Mouse (Mus musculus) liver, embryonic 14.5 days (tissue): ENCODE results near the gene Upf2. TPM values are rescaled to one million over a fixed set of nuclear protein-coding genes. Genes with fewer than 3 reads are reported as not detected.

Experiments used
- ATAC-seq: fragments of 200-750 bp; cut with Nextera tagmentation; 2 replicates; pipeline ENCODE4 v1.8.0; 2017; ENCODE audit warnings: moderate number of reproducible peaks, mild to moderate bottlenecking, moderate library complexity; ENCODE audit not compliant: insufficient read depth
- DNase-seq, 3 experiments: peaks; one replicate each; pipeline ENCODE4 v3.0.0-alpha.2; 2012 to 2013; ENCODE audit warnings: low read depth in 3 of 3, low spot score in 3 of 3
- H3K27ac ChIP-seq: fragments of 300-500 bp; sonication (generic); 2 replicates; pipeline ENCODE4 v1.5.1; 2014; ENCODE audit warnings: moderate library complexity, mild to moderate bottlenecking, control low read depth, inconsistent platforms
- H3K27me3 ChIP-seq: fragments of 300-500 bp; sonication (generic); 2 replicates; pipeline ENCODE4 v1.6.1; 2014; ENCODE audit warnings: mild to moderate bottlenecking, low read length, moderate library complexity; ENCODE audit not compliant: control insufficient read depth, insufficient read depth
- H3K36me3 ChIP-seq: fragments of 300-500 bp; sonication (generic); replicated peaks from 2 replicates; pipeline ENCODE4 v1.6.1; 2014; ENCODE audit warnings: low read depth; ENCODE audit not compliant: control insufficient read depth, insufficient read depth
- H3K4me1 ChIP-seq, 2 experiments: fragments of 200-500 bp in 1 of 2; fragments of 300-500 bp in 1 of 2; sonication (generic) in 1 of 2; replicated peaks; 2 replicates each; pipeline ENCODE4 v1.6.1; 2012 to 2014; ENCODE audit warnings: antibody characterized with exemption in 1 of 2, inconsistent platforms in 1 of 2, low read length in 1 of 2; ENCODE audit not compliant: control insufficient read depth in 2 of 2, insufficient read depth in 2 of 2
- H3K4me2 ChIP-seq: fragments of 300-500 bp; sonication (generic); 2 replicates; pipeline ENCODE4 v1.6.1; 2014; ENCODE audit warnings: low read depth, mild to moderate bottlenecking, control low read depth, moderate library complexity
- H3K4me3 ChIP-seq, 2 experiments: fragments of 200-500 bp in 1 of 2; fragments of 300-500 bp in 1 of 2; sonication (generic) in 1 of 2; 2 replicates each; pipeline ENCODE4 v1.5.1; 2012 to 2014; ENCODE audit warnings: low read depth in 2 of 2, low read length in 2 of 2, mild to moderate bottlenecking in 2 of 2, control low read depth in 1 of 2, inconsistent platforms in 1 of 2, moderate library complexity in 1 of 2; ENCODE audit not compliant: insufficient read depth in 1 of 2
- H3K9ac ChIP-seq: fragments of 300-500 bp; sonication (generic); replicated peaks from 2 replicates; pipeline ENCODE4 v1.6.1; 2014; ENCODE audit warnings: mild to moderate bottlenecking, control low read depth, moderate library complexity
- H3K9me3 ChIP-seq: fragments of 300-500 bp; sonication (generic); 2 replicates; pipeline ENCODE4 v1.6.1; 2016; ENCODE audit warnings: low read length, mixed read lengths; ENCODE audit not compliant: control insufficient read depth
- CTCF ChIP-seq: IDR thresholded peaks from 2 replicates; pipeline ENCODE4 v1.5.1; 2016; ENCODE audit warnings: antibody characterized with exemption, low read depth, control low read depth
- EP300 ChIP-seq: IDR thresholded peaks from 2 replicates; pipeline ENCODE4 v1.6.1; 2016; ENCODE audit warnings: antibody characterized with exemption, low read depth
- WGBS: fragments of 180-500 bp; shearing (Covaris S2); extraction: QIAGEN DNeasy Blood & Tissue Kit; methylation state at CpG from one replicate; pipeline ENCODE4 v1.1.7; 2014; ENCODE audit not compliant: insufficient replicate concordance; 5-methylcytosine and 5-hydroxymethylcytosine counted together
- polyA plus RNA-seq, 2 experiments: library from polyadenylated mRNA; depleted of rRNA in 1 of 2; stranded (reverse) in 1 of 2; unstranded in 1 of 2; fragments of >200 nt; fragmentation: Nextera tagmentation in 1 of 2; extraction: Ambion mirVana in 1 of 2; gene quantifications; 2 replicates each; pipeline versions ENCODE4 v1.2.1 to v1.2.3; 2012 to 2014

The Upf2 gene
- polyA plus RNA-seq, 2 experiments, result 3.8 to 6.8 TPM

GRCm38 (mm10) chr2:5923786-5924185 lies 27.5 kb upstream of the Upf2 start:
- ATAC-seq (no peak), DNase-seq (no peak)
- Histone ChIP-seq H3K4me3 (no peak overlapping the region), H3K4me1 (no peaks in the 10 kb centered on the region), H3K9ac (no peak overlapping the region), H3K36me3 (no peaks in the 10 kb centered on the region), H3K4me2 (no peak overlapping the region), H3K9me3 (no peaks in the 10 kb centered on the region), H3K27ac (no peak overlapping the region), H3K27me3 (no peaks in the 10 kb centered on the region)
- WGBS, result 72% methylated on average over 9 of the region's 9 CpGs
- no peak for TF ChIP-seq CTCF
- TF ChIP-seq EP300, result no peak

- H3K36me3 ChIP-seq, result no peaks in the 10 kb centered on the region
- H3K4me3 ChIP-seq, result no peak overlapping the region
- no peak for ATAC-seq
- no peak overlapping the region for H3K27ac ChIP-seq
- TF ChIP-seq EP300, result no peak
- H3K4me1 ChIP-seq, result no peaks in the 10 kb centered on the region
- no peaks in the 10 kb centered on the region for H3K9me3 ChIP-seq
- DNase-seq, result no peak
- WGBS, result 86% methylated on average over 5 of the region's 5 CpGs
- no peak overlapping the region for H3K4me2 ChIP-seq
- no peaks in the 10 kb centered on the region for H3K27me3 ChIP-seq
- H3K9ac ChIP-seq, result no peak overlapping the region
Measured at GRCm38 (mm10) chr2:5927481-5927880, 23.8 kb upstream of the Upf2 start.

GRCm38 (mm10) chr2:5929793-5930192 lies 21.5 kb upstream of the Upf2 start:
- no peak for DNase-seq
- no peak for TF ChIP-seq CTCF
- no peak for TF ChIP-seq EP300
- no peaks in the 10 kb centered on the region for H3K4me1 ChIP-seq
- WGBS, result 79% methylated on average over 5 of the region's 5 CpGs
- no peak for ATAC-seq
- no peak overlapping the region for H3K4me2 ChIP-seq
- no peaks in the 10 kb centered on the region for H3K36me3 ChIP-seq
- no peak overlapping the region for H3K27ac ChIP-seq
- no peak overlapping the region for H3K4me3 ChIP-seq
- H3K9me3 ChIP-seq, result no peaks in the 10 kb centered on the region
- H3K9ac ChIP-seq, result no peak overlapping the region
- no peaks in the 10 kb centered on the region for H3K27me3 ChIP-seq

GRCm38 (mm10) chr2:5930291-5931054 lies 20.8 kb upstream of the Upf2 start:
- Histone ChIP-seq H3K27ac (no peak overlapping the region), H3K36me3 (no peaks in the 10 kb centered on the region), H3K4me2 (no peak overlapping the region), H3K9ac (no peak overlapping the region), H3K9me3 (no peaks in the 10 kb centered on the region), H3K4me3 (no peak overlapping the region), H3K27me3 (no peaks in the 10 kb centered on the region), H3K4me1 (no peaks in the 10 kb centered on the region)
- WGBS, result 63% methylated on average over 18 of the region's 18 CpGs
- ATAC-seq, result no peak
- TF ChIP-seq CTCF, result no peak
- no peak for TF ChIP-seq EP300
- DNase-seq, result no peak

- DNase-seq, result no peak
- H3K27ac ChIP-seq, result no peak overlapping the region
- no peak for TF ChIP-seq EP300
- no peak for TF ChIP-seq CTCF
- H3K27me3 ChIP-seq, result no peaks in the 10 kb centered on the region
- ATAC-seq, result no peak
- no peak overlapping the region for H3K9ac ChIP-seq
- no peak overlapping the region for H3K4me2 ChIP-seq
- no peaks in the 10 kb centered on the region for H3K4me1 ChIP-seq
- H3K4me3 ChIP-seq, result no peak overlapping the region
- WGBS, result 77% methylated on average over 5 of the region's 5 CpGs
- no peaks in the 10 kb centered on the region for H3K36me3 ChIP-seq
- H3K9me3 ChIP-seq, result no peaks in the 10 kb centered on the region
Measured at GRCm38 (mm10) chr2:5931938-5932337, 19.3 kb upstream of the Upf2 start.
